Mouse (Mus musculus): ENCODE measurements around the gene Zfp560. TPM values are rescaled to one million over a fixed set of nuclear protein-coding genes. Genes with fewer than 3 reads are reported as not detected.

Zfp560 gene
- 30.6 TPM for polyA plus RNA-seq (2017; shearing (Covaris generic))

DNA sequence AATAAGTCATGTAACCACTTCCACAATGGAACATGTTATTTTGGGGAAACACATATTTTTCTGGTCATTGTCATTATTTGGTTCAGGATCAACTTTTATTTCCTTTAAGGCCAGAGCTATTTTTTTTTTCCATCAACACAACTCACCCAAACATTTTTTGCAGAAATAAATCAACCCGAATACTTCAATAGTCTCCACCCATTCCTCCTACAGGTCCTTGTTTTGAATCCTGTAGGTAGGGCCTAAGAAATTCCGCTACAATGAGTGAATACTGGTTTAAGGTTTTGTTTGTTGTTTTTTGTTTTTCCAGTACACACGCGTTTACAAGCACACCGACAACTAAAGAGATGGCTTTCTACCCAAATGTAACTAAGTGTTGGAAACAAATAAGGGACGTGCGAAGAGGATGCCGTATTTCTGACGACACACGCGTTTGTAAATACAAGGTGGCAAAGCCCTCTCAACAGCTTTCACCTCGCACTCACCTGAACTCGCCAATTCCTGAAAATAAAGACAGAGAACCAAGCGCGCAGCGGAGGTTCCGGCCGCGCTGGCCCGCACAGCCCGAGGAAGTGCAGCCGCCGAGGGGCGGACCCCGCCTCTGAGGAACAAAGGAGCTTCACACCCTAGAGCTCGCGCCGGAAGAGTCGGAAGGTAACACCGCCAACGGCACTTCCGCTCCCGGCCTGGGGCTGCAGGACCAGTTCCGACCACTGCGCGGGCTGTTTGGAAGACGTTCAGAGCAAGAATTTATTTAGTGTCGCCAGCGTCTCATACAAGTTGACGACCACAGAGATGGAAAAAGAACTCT lies at the start of gene Zfp560:
TSS of gene Zfp560 (minus strand) at position 646 of the 811 bp plus-strand sequence.

DNA sequence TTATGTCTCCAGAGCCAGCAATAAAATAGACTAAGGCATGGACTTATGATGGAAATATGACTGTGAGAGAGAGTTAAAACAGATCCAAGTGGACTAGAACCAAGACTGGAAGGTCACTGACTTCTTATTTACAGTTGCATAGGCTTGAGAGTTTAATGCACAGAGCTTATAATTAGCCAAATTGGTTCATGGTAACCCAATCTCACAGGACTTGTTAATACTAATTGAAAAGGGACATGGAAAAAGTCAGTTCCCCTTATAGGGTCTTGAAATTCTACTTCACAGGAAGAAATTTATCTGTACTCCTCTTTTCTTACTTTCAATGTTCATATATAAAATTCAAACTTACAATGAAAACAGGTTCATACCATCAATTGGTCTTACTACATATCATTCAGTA lies 49.0 kb downstream of the Zfp560 start, which contains the start of gene Olfr18:
TSS of gene Olfr18 (minus strand) at position 101 of the 400 bp plus-strand sequence.

DNA sequence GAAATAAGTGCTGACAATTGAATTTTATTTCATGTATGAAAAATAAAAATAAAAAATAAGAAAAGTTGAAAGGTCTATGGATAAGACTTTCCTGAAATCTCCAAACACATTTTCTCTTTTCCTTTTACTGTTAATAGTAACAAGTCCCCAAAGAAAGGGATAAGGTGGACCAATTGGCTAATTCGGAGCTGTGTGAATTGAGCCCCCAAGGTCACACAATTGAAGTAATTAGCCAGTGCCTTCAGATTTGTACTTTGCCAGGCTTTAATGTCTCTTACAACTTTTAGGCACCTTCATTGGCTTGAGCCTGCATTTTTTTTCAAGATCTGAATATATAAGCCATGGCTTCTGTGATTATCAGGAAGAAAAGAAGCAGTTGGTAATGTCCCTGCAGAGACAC lies 86.7 kb downstream of the Zfp560 start, which contains the start of gene Olfr873:
TSS of gene Olfr873 (plus strand) at position 301 of the 400 bp plus-strand sequence.

Other genes starting within 250 kb of the Zfp560 start
- not detected for gene Olfr870, start 211.1 kb downstream of the Zfp560 start, polyA plus RNA-seq (2017; shearing (Covaris generic))
- gene Olfr871, start 173.0 kb downstream of the Zfp560 start, polyA plus RNA-seq (2017; shearing (Covaris generic)) = not detected
- not detected for gene Olfr872, start 148.1 kb downstream of the Zfp560 start, polyA plus RNA-seq (2017; shearing (Covaris generic))
- not detected for gene Olfr39, start 102.8 kb downstream of the Zfp560 start, polyA plus RNA-seq (2017; shearing (Covaris generic))
- not detected for gene Olfr873, start 86.6 kb downstream of the Zfp560 start, polyA plus RNA-seq (2017; shearing (Covaris generic))
- gene Olfr18, start 49.1 kb downstream of the Zfp560 start, polyA plus RNA-seq (2017; shearing (Covaris generic)) = not detected
- gene Zfp26, start 75.0 kb upstream of the Zfp560 start, polyA plus RNA-seq (2017; shearing (Covaris generic)) = 34.8 TPM
- 30.7 TPM for gene Zfp426, start 107.6 kb upstream of the Zfp560 start, polyA plus RNA-seq (2017; shearing (Covaris generic))
- 35.0 TPM for gene Zfp266, start 136.2 kb upstream of the Zfp560 start, polyA plus RNA-seq (2017; shearing (Covaris generic))
- 17.5 TPM for gene Zfp846, start 196.1 kb upstream of the Zfp560 start, polyA plus RNA-seq (2017; shearing (Covaris generic))

Data from activated CD4-positive, CD25-positive, alpha-beta regulatory T cell, adult 9 weeks (primary cell).